Mouse (Mus musculus) mesoderm, embryonic 11.5 days (tissue): ENCODE data around the gene Stpg1.

Experiments
- DNase-seq: peaks from one replicate; pipeline ENCODE4 v3.0.0-alpha.2; 2012; ENCODE audit warnings: low read depth, low spot score

Gene Stpg1

DNA sequence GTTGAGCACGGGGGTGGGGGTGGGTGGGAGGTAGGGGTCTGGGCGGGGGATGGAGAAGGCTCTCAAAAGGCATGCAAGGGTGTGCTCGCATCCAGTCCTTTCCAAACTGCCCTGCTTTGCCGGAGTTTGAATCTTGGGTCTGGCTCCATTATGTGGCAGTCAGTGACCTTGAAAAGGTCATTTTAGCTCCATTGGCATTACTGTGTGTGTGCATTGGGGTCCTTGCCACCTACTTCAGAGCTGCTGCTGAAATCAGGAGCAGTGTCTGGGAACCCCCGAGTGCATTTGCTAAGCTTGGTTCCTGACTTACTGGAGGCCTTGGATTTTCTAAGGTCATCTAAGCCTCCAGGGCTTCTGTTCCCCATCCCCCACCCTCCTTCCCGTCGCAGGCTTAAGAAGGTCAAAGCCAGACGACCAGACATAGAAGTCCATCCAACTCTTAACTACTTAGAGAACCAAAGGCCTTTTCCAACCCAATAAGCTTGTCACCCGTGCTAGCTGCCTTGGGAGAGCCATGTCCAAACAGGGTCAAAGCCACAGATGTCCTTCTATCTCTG lies 54.0 kb downstream of the Stpg1 start:
- no peak for DNase-seq

DNA sequence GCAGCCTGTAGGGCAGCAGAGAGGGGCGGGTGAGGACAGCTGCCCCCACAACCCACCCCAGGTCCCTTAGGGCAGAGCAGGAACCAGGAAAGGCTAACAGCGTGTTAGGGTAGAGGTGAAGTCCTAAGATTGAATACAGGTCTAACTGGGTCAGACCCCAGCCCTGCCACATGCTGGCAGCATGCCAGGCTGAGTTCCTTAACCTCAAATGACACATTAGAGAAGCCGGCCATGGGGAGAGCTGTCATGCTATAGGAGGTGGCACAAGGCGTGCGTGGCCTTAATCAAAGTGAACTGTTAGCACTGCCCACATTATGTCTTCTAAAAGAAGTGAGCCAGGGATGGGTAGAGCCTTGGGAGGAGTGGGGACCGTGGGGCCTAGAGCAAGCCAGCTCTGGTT lies 54.7 kb downstream of the Stpg1 start:
- DNase-seq: no peak

DNA sequence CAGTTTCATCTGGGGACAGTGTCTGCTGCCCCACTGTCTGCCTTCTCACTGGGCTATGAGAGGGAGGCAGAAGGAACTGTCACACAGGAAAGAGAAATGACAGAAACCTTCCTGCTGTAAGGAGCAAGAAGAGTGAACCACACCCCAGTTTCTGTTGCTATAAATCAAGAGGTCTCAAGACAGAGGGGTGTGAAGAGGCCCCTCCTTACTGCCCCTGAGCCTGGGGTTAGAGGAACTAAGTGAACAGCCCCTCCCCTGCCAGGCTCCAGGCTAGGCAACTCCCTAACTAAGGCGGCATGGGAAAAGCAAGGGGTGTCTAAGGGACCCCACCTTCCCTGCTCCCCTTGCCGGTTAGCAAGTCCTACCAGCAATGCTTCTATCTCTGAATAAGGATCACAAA lies 69.2 kb downstream of the Stpg1 start:
- no peak for DNase-seq

DNA sequence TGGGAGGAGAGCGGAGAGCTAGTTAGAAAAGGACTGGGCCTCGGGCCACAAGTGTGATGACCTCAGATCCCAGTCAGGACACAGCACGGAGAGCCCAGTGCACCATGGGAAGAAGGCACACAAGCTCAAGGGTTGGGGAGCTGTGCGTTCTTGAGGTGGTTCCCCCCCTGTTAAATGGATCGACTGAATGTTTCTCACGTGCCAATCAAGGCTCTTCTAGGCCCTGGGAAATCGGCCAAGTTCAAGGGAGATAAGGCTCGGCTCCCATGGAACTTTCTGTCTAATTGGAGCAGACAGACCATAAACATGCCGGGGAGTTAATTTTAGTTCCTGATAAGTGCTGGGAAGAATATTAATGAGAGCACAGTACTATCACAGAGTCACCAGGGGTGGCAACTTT lies 70.8 kb downstream of the Stpg1 start:
- DNase-seq: no peak

DNA sequence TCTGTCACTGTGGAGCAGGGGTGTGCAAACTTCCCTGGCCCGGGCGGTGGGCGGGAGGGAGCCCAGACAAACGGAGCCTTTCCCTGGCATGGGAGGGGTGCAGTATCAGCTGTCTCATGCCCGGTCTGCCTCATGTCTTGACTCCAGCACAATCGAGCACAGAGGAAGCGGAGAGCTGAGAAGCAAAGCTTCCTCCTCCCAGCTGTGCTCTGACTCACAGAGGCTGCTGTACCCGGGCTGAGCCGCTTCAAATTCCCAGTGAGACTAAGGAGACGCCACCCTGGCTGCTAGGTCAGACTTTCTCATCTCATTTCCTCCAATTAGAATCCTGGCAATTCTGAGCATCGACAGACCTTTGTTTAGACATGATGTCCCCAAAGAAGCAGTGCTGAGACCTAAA lies 72.5 kb downstream of the Stpg1 start:
- DNase-seq: no peak

DNA sequence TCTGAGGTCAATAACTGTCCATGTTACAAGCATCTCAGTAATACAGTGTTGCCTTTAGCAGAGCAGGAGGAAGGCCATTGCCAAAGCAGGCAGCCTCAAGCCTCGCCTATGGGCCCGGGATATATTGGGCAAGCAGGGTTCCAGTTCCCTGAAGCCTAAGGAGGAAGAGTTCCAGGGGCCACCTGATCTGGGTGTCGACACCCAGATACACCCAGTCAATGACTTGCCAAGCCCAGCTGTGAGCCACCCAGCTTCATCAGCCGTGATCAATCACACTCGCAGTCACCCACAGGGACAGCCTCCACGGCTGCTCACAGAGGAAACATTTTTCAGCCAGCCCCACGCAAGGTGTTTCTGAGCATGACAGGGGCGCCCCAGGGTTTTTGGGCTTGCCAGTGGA lies 72.9 kb downstream of the Stpg1 start:
- no peak for DNase-seq

DNA sequence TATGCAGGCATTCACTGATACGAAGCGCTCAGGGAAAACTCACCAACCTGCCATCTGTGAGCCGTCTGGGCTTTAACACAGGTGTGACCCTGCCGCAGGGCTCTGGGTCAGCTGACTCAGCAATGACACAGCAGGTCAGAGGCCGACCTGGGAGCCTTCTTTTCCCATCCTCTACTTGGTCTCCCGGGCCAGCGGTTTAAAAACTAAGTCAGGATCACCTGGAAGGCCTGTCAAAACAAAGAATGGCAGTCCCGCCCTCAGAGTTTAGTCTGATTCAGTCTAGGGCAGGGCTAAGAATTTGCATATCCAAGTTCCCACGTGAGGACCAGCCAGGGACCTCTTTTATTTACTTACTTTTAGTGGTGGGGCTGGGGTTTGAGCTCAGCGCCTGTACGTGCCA lies 74.6 kb downstream of the Stpg1 start:
- DNase-seq: no peak

DNA sequence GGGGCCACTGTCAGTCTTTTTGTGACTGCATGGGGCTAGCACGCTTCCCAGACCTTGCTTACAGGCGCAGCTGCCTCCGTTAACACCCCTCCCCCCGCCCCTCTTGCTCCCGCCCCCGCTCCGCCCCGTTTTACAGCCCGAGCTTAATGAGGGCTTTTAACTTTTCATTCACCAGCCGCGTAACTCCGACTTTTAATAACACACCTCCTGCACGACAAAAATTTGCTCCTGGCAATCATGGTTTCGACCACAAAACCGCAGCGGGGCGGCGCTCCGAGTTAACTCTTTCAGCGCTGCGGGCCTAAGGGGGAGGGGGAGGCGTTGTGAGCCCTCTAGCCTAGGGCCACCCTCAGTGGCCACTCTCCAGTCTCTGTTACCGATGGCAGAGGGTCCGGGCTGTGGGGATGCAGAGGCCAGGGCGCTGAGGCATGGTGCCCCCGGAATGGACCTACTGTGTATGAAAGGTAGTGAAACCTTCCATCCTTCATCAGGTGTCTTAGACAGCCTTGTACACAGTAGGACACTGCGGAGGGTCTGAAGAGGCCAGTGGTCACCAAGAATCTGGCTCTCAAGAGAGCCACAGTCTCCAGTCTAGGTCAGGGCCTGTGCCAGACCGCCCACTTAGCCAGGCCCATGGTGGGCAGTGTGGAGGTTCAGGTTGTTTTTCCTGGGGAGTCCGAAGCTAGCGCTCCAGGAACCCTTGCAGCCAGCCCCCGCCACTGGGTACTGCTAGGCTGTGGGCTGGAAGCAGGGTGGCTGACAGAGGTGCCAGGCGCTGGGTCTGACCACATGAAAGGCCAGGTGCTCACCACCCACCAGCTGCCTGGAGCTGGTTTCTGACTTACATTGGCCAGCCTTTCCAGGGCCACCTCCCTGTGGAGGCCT lies 75.8 kb downstream of the Stpg1 start:
- DNase-seq: peak; percentile 57

DNA sequence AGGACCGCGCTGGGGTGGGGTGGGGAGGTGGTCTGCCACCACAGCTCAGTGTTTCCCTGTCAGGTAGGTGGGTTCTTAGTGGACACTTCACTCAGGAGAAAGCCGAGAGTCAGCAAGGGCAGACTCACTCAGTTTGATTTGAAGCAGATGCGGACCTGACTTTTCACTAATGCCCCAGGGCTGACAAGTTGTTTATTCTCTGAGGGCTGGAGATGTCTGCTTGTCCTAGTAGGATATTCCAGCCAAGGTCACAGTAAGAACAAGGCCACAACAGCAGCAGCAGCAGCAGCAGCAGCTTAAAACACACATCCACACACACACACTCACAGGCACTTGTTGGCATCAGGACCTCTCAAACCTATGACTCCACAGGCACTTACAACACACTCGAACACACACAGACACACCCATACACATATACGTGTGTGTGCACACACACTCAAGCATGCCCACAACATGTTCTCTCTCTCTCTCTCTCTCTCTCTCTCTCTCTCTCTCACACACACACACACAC lies 76.5 kb downstream of the Stpg1 start:
- no peak for DNase-seq

DNA sequence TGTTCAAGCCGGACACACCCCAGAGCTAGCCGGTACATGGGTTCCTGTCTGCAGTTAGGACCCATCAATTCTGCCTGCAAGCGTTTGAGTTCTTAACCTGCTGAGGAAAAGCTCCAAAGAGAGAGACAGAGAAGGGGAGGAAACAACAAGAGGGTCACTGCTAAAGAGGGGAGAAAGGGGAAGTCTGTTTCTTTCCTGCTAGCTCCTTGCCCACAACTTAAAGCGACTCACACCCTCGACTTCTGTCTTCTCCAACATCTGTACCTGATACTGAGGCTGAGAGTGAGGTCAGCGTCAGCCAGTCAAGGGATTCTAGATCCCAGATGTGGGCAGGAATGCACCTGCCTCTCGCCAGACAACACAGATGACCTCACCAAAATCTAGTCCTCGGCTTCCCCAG lies 77.7 kb downstream of the Stpg1 start:
- peak; percentile 39 for DNase-seq

DNA sequence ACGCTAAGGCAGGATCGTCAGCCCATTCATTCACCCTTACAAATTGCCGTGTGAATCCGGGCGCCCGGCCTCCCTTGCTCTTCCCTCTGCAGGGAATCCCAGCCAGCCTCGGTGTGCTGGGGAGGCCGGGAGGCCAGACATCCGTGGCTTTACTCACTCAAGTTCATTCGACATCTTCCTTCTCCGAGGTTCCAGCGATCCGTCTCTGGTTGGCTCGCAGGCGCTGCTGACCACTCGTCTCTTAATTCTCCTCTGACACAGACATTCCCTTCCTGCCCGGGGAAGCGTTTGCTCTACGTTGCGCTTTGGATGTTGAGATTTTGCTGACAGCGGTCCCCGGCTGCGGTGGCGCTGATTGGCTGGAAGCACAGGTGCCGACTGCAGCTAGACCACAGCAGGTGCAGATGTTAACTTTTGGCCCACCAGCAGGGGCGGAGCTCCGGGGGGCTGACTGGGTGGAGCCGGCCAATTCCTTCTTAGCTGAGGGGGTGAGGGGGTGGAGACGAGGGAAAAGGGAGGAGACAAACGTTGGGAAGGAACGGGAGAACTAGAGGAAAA lies 78.7 kb downstream of the Stpg1 start, which contains the start of gene Grhl3:
Gene Grhl3, minus strand, starts transcription at position 380 of the 558 bp plus-strand sequence.
- DNase-seq: peak; percentile 56

DNA sequence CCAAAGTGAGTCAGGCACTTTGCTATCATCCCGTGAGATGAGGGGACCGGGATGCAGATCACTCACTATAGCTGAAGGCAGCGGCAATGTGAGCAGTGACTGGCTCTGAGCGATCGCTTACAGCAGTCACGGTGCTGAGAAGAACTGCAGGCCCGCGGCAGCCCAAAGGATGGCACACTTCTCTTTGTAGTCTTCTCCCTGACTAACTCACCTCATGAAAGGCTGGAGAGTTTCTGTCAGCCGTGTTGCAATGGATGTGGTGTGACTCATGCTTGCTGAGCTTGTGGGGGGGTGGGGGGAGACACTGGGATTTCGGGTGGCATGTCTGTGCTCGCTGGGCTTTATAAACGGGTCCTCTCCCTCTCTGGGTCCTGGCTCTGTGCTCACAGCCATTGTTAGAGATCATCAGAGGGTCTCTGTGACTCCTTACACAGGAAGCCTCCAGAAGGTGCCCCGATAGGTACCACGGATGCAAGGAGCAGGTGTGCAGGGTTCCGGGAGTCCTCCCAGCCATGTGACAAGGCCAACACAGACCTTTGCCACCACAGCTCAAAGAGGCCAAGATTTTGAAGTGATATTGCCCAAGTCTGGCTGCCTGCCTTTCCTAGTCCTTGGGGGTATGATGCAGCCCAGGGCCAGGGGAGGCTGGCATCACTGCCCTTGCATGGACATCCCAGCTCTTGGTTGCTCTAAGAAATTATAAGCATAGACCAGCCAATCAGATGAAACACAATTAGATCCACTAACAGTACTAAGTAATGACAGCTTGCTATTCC lies 81.0 kb downstream of the Stpg1 start:
- DNase-seq: no peak

DNA sequence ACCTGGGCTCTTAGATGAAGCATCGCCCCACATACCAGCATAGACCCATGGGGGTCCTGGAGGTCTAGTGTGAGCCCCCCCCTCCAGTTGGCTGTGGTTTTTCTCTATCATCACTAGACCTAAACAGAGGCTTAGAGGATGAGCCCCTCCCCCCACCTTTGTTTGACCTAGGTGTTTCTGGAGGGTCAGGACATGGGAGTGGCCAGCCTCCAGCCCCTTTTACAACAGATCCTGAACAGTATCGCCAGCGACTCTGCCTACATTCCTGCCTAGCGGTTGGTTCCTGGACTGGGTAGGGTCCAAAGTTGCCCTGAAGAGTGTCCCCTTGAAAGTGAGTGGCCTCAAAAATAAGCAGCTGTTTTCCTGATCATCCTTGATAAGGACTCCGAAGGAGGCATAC lies 83.9 kb downstream of the Stpg1 start:
- no peak for DNase-seq

DNA sequence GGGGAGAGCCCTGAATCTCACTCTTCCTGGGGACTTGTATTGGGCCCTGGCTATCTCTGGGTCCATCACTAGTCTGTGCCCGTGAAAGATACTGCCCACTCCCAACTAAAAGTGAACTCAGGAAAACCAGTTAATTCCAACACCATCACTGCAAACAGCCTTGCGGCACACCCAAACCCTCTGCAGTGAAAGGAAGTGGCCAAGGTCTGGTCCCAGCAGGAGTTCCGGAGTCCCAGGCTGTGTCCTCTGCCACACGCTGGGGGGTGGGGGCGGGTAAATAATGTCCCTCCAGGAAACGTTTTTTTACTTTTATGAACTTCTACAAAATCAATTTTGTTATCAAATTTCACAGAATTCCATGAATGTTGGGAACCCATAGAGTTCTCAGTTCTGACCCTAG lies 85.1 kb downstream of the Stpg1 start:
- DNase-seq: no peak

DNA sequence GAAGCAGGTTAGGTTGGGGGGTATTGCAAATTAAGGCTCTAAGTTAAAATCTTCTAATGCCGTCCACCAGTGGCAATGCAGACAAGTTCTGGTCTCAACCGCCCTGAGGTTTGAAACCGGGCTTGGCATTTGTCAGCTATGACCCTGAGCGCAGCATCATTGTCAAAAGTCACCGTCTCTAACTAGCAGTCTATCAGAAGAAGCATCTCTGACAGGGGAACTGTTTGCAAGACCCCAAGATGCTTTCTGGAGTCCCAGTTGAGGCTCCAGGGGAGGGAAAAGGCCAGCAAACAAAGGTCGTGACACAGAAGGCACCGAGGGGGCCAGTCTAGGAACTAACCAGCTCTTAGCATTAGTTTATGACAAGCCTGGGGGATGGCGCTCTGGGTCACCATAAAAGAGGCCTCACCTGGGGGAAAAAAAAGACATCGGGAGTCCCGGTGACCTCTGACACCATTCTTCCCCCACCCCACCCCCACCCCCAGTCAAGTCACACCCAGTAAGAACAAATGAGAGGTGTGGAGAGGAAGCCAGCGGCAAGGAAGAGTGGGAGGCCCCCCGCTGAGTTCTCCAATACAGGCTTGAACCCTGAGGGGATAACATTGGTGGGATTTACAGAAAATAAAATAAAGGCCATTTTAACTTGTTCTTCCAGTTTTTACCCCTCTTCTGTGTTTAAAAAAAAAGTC lies 86.8 kb downstream of the Stpg1 start:
- no peak for DNase-seq

DNA sequence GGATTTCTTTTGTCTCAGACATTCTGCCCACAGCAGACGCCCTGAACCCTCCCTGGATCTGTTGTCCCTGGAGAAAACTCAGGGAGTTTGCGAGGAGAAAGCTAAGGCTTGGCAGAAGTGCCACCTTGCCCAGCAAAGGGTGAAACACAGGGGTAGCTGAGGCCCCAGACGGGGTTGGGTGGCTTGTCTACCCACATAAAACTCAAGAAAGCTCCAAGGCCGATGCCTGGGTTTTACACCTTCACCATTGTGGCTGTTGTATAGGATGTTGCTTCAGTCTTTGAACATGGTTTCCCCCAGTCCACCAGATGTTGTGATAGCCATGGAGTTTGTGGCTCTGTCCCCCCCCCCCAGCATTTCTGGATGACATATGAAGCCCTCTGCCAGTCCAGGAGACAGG lies 90.2 kb downstream of the Stpg1 start:
- DNase-seq: no peak
